Mouse (Mus musculus) stomach, embryonic 16.5 days (tissue): ENCODE data around the gene Usp44. TPM values are rescaled to one million over a fixed set of nuclear protein-coding genes. Genes with fewer than 3 reads are reported as not detected.

ENCODE experiments used
- ATAC-seq: fragments of 200-750 bp; cut with Nextera tagmentation; 2 replicates; pipeline ENCODE4 v1.8.0; 2017; ENCODE audit warnings: moderate number of reproducible peaks, moderate TSS enrichment; ENCODE audit not compliant: insufficient read depth, low FRiP score
- H3K27ac ChIP-seq: fragments of 300-500 bp; sonication (generic); 2 replicates; pipeline ENCODE4 v1.5.1; 2014; ENCODE audit warnings: low read length
- H3K27me3 ChIP-seq: fragments of 300-500 bp; sonication (generic); 2 replicates; pipeline ENCODE4 v1.6.1; 2014; ENCODE audit warnings: low read length, control low read depth, mixed read lengths; ENCODE audit not compliant: control insufficient read depth, insufficient read depth
- H3K36me3 ChIP-seq: fragments of 300-500 bp; sonication (generic); 2 replicates; pipeline ENCODE4 v1.6.1; 2014; ENCODE audit warnings: low read length; ENCODE audit not compliant: control insufficient read depth, insufficient read depth
- H3K4me1 ChIP-seq: fragments of 300-500 bp; sonication (generic); 2 replicates; pipeline ENCODE4 v1.6.1; 2014; ENCODE audit warnings: low read length, control low read depth, mixed read lengths; ENCODE audit not compliant: control insufficient read depth, insufficient read depth
- H3K4me2 ChIP-seq: fragments of 300-500 bp; sonication (generic); 2 replicates; pipeline ENCODE4 v1.6.1; 2014; ENCODE audit warnings: low read depth, low read length, mixed read lengths
- H3K4me3 ChIP-seq: fragments of 300-500 bp; sonication (generic); replicated peaks from 2 replicates; pipeline ENCODE4 v1.5.1; 2014; ENCODE audit warnings: mild to moderate bottlenecking, low read length
- H3K9ac ChIP-seq: fragments of 300-500 bp; sonication (generic); 2 replicates; pipeline ENCODE4 v1.6.1; 2014; ENCODE audit warnings: low read length
- H3K9me3 ChIP-seq: fragments of 300-500 bp; sonication (generic); replicated peaks from 2 replicates; pipeline ENCODE4 v1.6.1; 2016; ENCODE audit warnings: low read length, control low read depth; ENCODE audit not compliant: control insufficient read depth
- WGBS: fragments of 180-500 bp; shearing (Covaris S2); extraction: QIAGEN DNeasy Blood & Tissue Kit; methylation state at CpG from one replicate; pipeline ENCODE4 v1.1.7; 2014; 5-methylcytosine and 5-hydroxymethylcytosine counted together
- polyA plus RNA-seq: library from polyadenylated mRNA; unstranded; fragments of >200 nt; fragmentation: Nextera tagmentation; extraction: Ambion mirVana; gene quantifications from 2 replicates; pipeline ENCODE4 v1.2.1, GENCODE M21; 2015

Gene Usp44
- polyA plus RNA-seq, 1 experiment from 2014 or later: 0.35 TPM

DNA sequence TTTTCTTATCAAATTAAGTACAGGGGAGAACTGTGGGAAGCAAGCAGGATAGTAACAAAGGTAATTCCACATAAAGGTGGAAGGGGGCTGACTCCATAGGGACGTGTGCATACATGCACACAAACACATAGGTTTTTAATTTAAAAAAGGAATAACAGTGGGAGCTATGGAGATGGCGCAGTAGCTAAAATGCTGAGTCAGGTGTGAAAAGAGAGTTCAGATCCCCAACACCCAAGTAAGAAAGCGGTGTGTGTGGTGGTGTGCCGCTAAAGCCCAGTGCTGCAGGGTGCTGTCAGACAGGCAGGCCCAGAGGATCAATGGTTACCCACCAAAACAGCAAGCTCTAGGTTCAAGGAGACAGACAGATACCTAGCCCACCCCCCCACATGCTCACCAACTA lies 47.4 kb downstream of the Usp44 start:
- H3K27ac ChIP-seq: no peak overlapping the region
- ATAC-seq: no peak
- 92% methylated on average over 4 of the region's 4 CpGs for WGBS
- no peaks in the 10 kb centered on the region for H3K4me1 ChIP-seq
- H3K4me2 ChIP-seq: no peak overlapping the region
- H3K9me3 ChIP-seq: no peaks in the 10 kb centered on the region
- no peaks in the 10 kb centered on the region for H3K27me3 ChIP-seq
- no peak overlapping the region for H3K4me3 ChIP-seq
- H3K36me3 ChIP-seq: peaks cover 7% of the 10 kb centered on the region; the same call in 1 of the 2 replicates
- no peak overlapping the region for H3K9ac ChIP-seq

- H3K9me3 ChIP-seq: no peaks in the 10 kb centered on the region
- peaks cover 11% of the 10 kb centered on the region for H3K36me3 ChIP-seq
- no peak overlapping the region for H3K9ac ChIP-seq
- H3K4me1 ChIP-seq: no peaks in the 10 kb centered on the region
- H3K27me3 ChIP-seq: no peaks in the 10 kb centered on the region
- no peak for ATAC-seq
- no peak overlapping the region for H3K4me3 ChIP-seq
- no peak overlapping the region for H3K27ac ChIP-seq
- no peak overlapping the region for H3K4me2 ChIP-seq
Observed at GRCm38 (mm10) chr10:93881918-93882317, 50.6 kb downstream of the Usp44 start.

- peaks cover 11% of the 10 kb centered on the region for H3K36me3 ChIP-seq
- H3K4me3 ChIP-seq: no peak overlapping the region
- H3K27me3 ChIP-seq: no peaks in the 10 kb centered on the region
- no peaks in the 10 kb centered on the region for H3K9me3 ChIP-seq
- WGBS: 80% methylated on average over 8 of the region's 8 CpGs
- H3K4me1 ChIP-seq: peaks cover under 1% of the 10 kb centered on the region; the same call in 1 of the 2 replicates
- H3K4me2 ChIP-seq: no peak overlapping the region
- H3K9ac ChIP-seq: no peak overlapping the region
- no peak for ATAC-seq
- no peak overlapping the region for H3K27ac ChIP-seq
Observed at GRCm38 (mm10) chr10:93882738-93883364, 51.5 kb downstream of the Usp44 start.

- Histone ChIP-seq H3K4me3 (no peak overlapping the region), H3K27ac (no peak overlapping the region), H3K27me3 (no peaks in the 10 kb centered on the region), H3K4me1 (peaks cover 15% of the 10 kb centered on the region), H3K36me3 (peaks cover 11% of the 10 kb centered on the region), H3K9me3 (no peaks in the 10 kb centered on the region), H3K9ac (no peak overlapping the region), H3K4me2 (no peak overlapping the region)
- ATAC-seq: no peak
- 87% methylated on average over 14 of the region's 14 CpGs for WGBS
Observed at GRCm38 (mm10) chr10:93885839-93886477, 54.6 kb downstream of the Usp44 start.

- no peak for ATAC-seq
- peak overlapping the region; percentile 81 for H3K4me3 ChIP-seq
- peaks cover 7% of the 10 kb centered on the region; the same call in 1 of the 2 replicates for H3K36me3 ChIP-seq
- no peaks in the 10 kb centered on the region for H3K27me3 ChIP-seq
- H3K4me2 ChIP-seq: peak overlapping the region; percentile 91
- peak overlapping the region; percentile 83 for H3K9ac ChIP-seq
- peaks cover 15% of the 10 kb centered on the region for H3K4me1 ChIP-seq
- H3K27ac ChIP-seq: peak overlapping the region; percentile 82
- no peaks in the 10 kb centered on the region for H3K9me3 ChIP-seq
- 10% methylated on average over 10 of the region's 10 CpGs for WGBS
Observed at GRCm38 (mm10) chr10:93888590-93888934, 57.2 kb downstream of the Usp44 start.

DNA sequence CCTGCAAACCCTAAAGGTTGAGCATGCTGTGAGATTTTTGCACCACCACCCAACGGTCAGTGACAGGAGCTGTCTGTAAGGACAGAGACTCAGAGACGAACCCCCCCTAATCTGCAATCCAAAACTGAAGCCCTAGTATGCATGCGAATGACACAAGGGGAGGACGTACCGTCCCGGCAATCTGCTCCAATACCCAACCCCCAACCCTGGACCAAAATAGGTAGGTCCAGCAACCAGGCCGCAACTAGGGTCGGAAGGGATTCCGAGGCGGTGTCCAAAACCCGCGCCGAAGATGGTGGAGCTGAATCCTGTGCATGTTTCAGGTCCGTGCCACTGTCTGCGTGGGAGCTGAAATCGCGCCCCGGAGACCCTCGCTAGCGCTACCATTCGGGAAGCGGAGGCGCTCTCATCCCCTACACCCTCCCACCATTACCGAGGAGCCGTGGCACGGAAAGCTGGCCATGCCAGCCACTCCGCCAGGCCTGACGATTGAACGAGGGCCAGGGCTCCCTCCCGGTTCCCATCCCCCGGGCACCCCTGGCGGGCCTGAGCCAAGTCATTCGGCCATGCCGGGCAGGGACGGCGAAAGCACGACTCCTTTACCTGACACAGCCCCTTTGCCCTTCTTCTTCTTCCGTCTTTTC lies 57.7 kb downstream of the Usp44 start:
- peak overlapping the region; percentile 83 for H3K9ac ChIP-seq
- peak overlapping the region; percentile 82 for H3K27ac ChIP-seq
- under 1% methylated on average over 38 of the region's 38 CpGs for WGBS
- peaks cover 7% of the 10 kb centered on the region; the same call in 1 of the 2 replicates for H3K36me3 ChIP-seq
- H3K4me3 ChIP-seq: peak overlapping the region; percentile 81
- peaks cover 15% of the 10 kb centered on the region for H3K4me1 ChIP-seq
- peak overlapping the region; percentile 91 for H3K4me2 ChIP-seq
- no peaks in the 10 kb centered on the region for H3K9me3 ChIP-seq
- peak; percentile 52; the same call in 1 of the 2 replicates for ATAC-seq
- no peaks in the 10 kb centered on the region for H3K27me3 ChIP-seq

- peaks cover 15% of the 10 kb centered on the region for H3K4me1 ChIP-seq
- H3K27me3 ChIP-seq: no peaks in the 10 kb centered on the region
- ATAC-seq: peak; percentile 97
- H3K9me3 ChIP-seq: no peaks in the 10 kb centered on the region
- H3K4me2 ChIP-seq: peak overlapping the region; percentile 91
- WGBS: under 1% methylated on average over 19 of the region's 30 CpGs
- peaks cover 7% of the 10 kb centered on the region; the same call in 1 of the 2 replicates for H3K36me3 ChIP-seq
- peak overlapping the region; percentile 82 for H3K27ac ChIP-seq
- H3K4me3 ChIP-seq: peak overlapping the region; percentile 81
- H3K9ac ChIP-seq: peak overlapping the region; percentile 83
Observed at GRCm38 (mm10) chr10:93889579-93889950, 58.2 kb downstream of the Usp44 start.

DNA sequence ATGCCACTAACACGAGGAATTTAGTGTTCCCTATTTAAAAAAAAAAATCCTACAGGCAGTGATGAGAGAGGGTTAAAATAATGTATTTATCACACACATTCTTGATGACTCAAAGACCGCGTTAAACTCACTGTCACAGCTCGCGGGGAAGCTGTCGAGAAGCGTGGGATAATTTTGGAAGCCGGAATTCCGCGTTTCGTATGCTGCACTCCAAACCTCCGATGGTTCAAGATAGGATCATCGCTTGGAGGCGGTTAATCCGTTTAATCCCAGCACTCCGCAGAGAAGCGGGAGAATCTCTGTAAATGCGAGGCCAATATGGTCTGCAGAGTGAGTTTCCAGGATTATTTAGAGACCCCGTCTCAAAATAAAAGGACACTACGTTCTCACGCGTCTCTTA lies 58.6 kb downstream of the Usp44 start:
- Histone ChIP-seq H3K27ac (peak overlapping the region; percentile 82), H3K9ac (peak overlapping the region; percentile 83), H3K36me3 (peaks cover 7% of the 10 kb centered on the region; the same call in 1 of the 2 replicates), H3K4me3 (peak overlapping the region; percentile 81), H3K4me2 (peak overlapping the region; percentile 86), H3K4me1 (peaks cover 15% of the 10 kb centered on the region), H3K27me3 (no peaks in the 10 kb centered on the region), H3K9me3 (no peaks in the 10 kb centered on the region)
- no peak for ATAC-seq
- under 1% methylated on average over 22 of the region's 22 CpGs for WGBS

GRCm38 (mm10) chr10:93890565-93890964 lies 59.2 kb downstream of the Usp44 start:
- no peak overlapping the region for H3K9ac ChIP-seq
- H3K9me3 ChIP-seq: no peaks in the 10 kb centered on the region
- H3K27me3 ChIP-seq: no peaks in the 10 kb centered on the region
- peaks cover 15% of the 10 kb centered on the region for H3K4me1 ChIP-seq
- H3K4me2 ChIP-seq: peak overlapping the region; percentile 86
- H3K4me3 ChIP-seq: peak overlapping the region; percentile 81; the same call in 1 of the 2 replicates
- WGBS: 75% methylated on average over 4 of the region's 4 CpGs
- H3K36me3 ChIP-seq: peaks cover 4% of the 10 kb centered on the region; the same call in 1 of the 2 replicates
- no peak overlapping the region for H3K27ac ChIP-seq
- no peak for ATAC-seq
